Mouse (Mus musculus): ENCODE results near the gene Il10rb.
"Not testable (repeated sequence)": the region's sequence is repeated elsewhere in the genome, so short reads cannot be mapped to it uniquely, and the experiment has no call there.

Il10rb gene

GRCm38 (mm10) chr16:91416357-91416756, 10.4 kb downstream of the Il10rb start:
- no peak for DNase-seq (ENCODE audit: low spot score)

- DNase-seq (ENCODE audit: low spot score) = no peak
Observed at GRCm38 (mm10) chr16:91416938-91417337, 11.0 kb downstream of the Il10rb start.

GRCm38 (mm10) chr16:91418531-91418930, 12.6 kb downstream of the Il10rb start:
- DNase-seq (ENCODE audit: low spot score) = no peak

GRCm38 (mm10) chr16:91425816-91426215, 19.9 kb downstream of the Il10rb start:
- no peak for DNase-seq (ENCODE audit: low spot score)

GRCm38 (mm10) chr16:91426586-91426985, 20.6 kb downstream of the Il10rb start:
- DNase-seq (ENCODE audit: low spot score) = no peak

GRCm38 (mm10) chr16:91427461-91427860, 21.5 kb downstream of the Il10rb start:
- no peak for DNase-seq (ENCODE audit: low spot score)

GRCm38 (mm10) chr16:91428259-91428865, 22.4 kb downstream of the Il10rb start:
- DNase-seq (ENCODE audit: low spot score) = no peak

- DNase-seq (ENCODE audit: low spot score) = no peak
Observed at GRCm38 (mm10) chr16:91432720-91433328, 26.9 kb downstream of the Il10rb start.

- no peak for DNase-seq (ENCODE audit: low spot score)
Observed at GRCm38 (mm10) chr16:91433329-91433933, 27.5 kb downstream of the Il10rb start.

- no peak for DNase-seq (ENCODE audit: low spot score)
Observed at GRCm38 (mm10) chr16:91434119-91434518, 28.2 kb downstream of the Il10rb start.

GRCm38 (mm10) chr16:91438081-91438480, 32.1 kb downstream of the Il10rb start:
- no peak for DNase-seq (ENCODE audit: low spot score)

GRCm38 (mm10) chr16:91438599-91438998, 32.6 kb downstream of the Il10rb start:
- DNase-seq (ENCODE audit: low spot score) = not testable (repeated sequence)

GRCm38 (mm10) chr16:91441366-91441765, 35.4 kb downstream of the Il10rb start:
- peak; percentile 94 for DNase-seq (ENCODE audit: low spot score)

GRCm38 (mm10) chr16:91441811-91442240, 35.9 kb downstream of the Il10rb start:
- peak; percentile 94 for DNase-seq (ENCODE audit: low spot score)

- peak; percentile 72 for DNase-seq (ENCODE audit: low spot score)
Observed at GRCm38 (mm10) chr16:91442446-91442845, 36.5 kb downstream of the Il10rb start.

GRCm38 (mm10) chr16:91443211-91443611, 37.2 kb downstream of the Il10rb start:
- DNase-seq (ENCODE audit: low spot score) = no peak

- no peak for DNase-seq (ENCODE audit: low spot score)
Observed at GRCm38 (mm10) chr16:91444847-91445246, 38.9 kb downstream of the Il10rb start.

GRCm38 (mm10) chr16:91445566-91445965, 39.6 kb downstream of the Il10rb start:
- DNase-seq (ENCODE audit: low spot score) = no peak

GRCm38 (mm10) chr16:91446778-91447511, 41.0 kb downstream of the Il10rb start:
- no peak for DNase-seq (ENCODE audit: low spot score)

- DNase-seq (ENCODE audit: low spot score) = no peak
Observed at GRCm38 (mm10) chr16:91447512-91447900, 41.5 kb downstream of the Il10rb start.

GRCm38 (mm10) chr16:91448088-91448487, 42.1 kb downstream of the Il10rb start:
- no peak for DNase-seq (ENCODE audit: low spot score)

GRCm38 (mm10) chr16:91448895-91449294, 42.9 kb downstream of the Il10rb start:
- no peak for DNase-seq (ENCODE audit: low spot score)
